Mouse (Mus musculus) adrenal gland, postnatal 10 days (tissue): ENCODE measurements around the gene Apba1. TPM values are rescaled to one million over a fixed set of nuclear protein-coding genes. Genes with fewer than 3 reads are reported as not detected.

ENCODE experiments used
- DNase-seq: peaks from one replicate; pipeline ENCODE4 v3.0.0; 2021; ENCODE audit warnings: mixed read lengths
- long read RNA-seq, 2 experiments: library from polyadenylated mRNA; stranded (forward); transcript quantifications; one replicate each; pipeline ENCODE4 v2.0.0; 2021
- total RNA-seq, 2 experiments: library from RNA; stranded (reverse); gene quantifications; 2 replicates each; pipeline ENCODE4 v1.2.3; 2021

The Apba1 gene
- total RNA-seq = 10 to 100 TPM in 1 of 2 experiments, 1 to 10 TPM in 1; 7.2 to 14.4 TPM
- long read RNA-seq, experiment 1, partial matches to known transcripts = 0 of 3 reads
- long read RNA-seq, experiment 1, other reads (novel, unspliced or antisense) = 3 of 3 reads
- long read RNA-seq, experiment 2, partial matches to known transcripts = 0 of 4 reads
- long read RNA-seq, experiment 2, other reads (novel, unspliced or antisense) = 4 of 4 reads

DNA sequence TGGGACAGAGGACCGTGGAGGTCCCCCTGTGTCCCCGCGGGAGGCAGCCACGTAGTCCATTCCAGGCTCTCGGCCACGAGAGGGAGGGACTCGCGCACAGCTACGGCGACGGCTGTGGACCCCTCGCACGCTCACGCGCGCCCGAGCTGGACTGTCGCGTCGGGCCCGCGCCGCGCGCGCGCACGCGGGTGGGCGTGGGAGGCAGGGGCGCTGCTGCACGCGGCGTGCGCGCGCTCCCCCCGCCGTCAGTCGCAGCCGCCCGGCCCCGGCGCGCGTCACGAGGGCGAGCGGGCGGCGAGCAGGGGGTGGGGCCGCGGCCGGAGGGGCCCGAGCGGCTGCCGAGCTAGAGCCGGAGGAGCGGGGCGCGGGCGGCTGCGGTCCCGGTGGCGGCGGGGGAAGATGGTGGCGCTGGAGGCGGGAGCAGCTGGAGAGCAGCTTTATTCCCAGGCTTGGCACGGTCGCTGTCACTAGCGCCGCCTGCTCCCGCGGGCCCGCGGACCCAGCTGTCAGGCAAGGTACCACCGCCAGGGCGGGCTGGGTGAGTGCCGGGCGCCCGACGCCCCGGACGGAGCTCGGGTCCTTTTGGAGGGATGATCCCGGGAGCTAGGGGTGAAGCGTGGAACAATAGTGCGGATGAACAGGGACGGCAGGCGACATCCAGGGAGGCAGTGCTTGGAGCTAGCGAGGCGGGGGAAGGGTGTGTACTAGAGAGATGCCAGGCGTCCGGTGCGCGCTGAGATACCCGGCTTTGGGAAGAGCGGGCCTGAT, at the start of gene Apba1:
Gene Apba1, plus strand, starts transcription at position 334 of the 768 bp plus-strand sequence.
- DNase-seq = peak; percentile 67

- DNase-seq = no peak
Observed at GRCm38 (mm10) chr19:23746506-23746905, 12.2 kb upstream of the Apba1 start.

- peak; percentile 20 for DNase-seq
Observed at GRCm38 (mm10) chr19:23757011-23757410, 1.7 kb upstream of the Apba1 start.

GRCm38 (mm10) chr19:23757961-23758553, 630 bp upstream of the Apba1 start:
- DNase-seq = peak; percentile 97

GRCm38 (mm10) chr19:23759322-23759945, 747 bp downstream of the Apba1 start:
- DNase-seq = peak; percentile 5

GRCm38 (mm10) chr19:23763371-23763770, 4.7 kb downstream of the Apba1 start:
- DNase-seq = no peak

DNA sequence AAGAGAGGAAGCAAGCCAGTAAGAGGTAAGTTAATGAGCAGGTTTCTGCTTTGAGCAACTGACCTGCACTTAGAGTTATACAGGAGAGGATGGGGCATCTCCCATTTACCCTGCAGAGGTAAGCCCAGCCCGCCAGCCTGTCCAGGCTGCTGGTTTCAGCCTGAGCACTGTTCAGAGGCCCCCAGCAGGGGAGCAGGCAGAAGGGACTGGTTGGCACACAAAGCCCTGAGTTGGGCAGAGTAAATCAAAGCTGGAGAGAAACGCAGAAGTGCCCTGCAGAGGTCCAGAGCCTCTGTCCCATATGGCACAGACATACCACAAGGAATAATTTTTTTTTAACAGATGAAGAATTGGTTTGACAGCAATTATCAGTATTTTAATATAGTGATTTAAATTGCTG, 5.4 kb downstream of the Apba1 start:
- DNase-seq = no peak

GRCm38 (mm10) chr19:23768864-23769263, 10.2 kb downstream of the Apba1 start:
- DNase-seq = no peak

DNA sequence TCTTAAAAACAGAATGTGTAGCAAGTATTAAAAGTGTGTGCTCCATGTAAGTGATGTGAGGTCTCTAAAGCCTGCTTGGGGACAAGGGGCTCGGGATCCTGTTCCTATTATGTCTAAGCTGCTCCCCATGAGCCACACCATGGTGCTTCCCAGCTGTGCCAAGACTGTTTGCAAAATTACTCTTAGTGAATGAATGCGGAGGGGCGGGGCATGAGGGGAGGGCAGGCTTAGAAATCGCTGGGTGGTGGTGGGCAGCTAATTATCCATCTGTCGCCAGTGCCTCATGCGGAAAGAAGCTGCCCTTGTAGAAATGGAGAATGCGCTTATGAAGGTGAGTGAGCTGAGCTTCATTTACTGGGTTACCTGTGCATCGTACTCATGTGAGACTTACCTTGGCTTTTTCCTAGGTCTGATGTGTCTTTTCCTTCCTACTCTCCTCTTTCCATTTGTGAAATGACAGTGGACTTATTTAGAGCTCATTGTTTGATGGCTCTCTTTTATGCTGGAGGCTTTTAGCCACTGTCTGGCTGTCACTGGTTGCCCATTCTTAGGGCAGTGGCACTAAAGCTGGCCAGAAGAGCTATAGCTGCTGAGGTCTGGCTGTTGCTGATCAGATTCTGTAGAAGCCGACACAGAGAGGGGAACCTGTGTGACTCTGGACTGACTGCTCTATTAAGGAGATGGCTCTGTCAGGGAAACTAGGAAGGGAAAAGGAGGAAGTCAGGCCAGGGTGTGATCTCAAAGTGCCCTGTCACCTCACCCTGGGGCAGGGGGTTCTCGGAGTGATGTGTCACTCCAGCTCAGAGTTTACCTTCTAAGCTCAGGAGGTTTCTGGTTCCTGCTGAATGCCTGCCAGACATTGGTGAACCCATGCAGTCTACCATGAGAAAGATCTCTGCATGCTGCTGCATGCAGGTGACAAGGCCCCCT, 12.1 kb downstream of the Apba1 start:
- no peak for DNase-seq

DNA sequence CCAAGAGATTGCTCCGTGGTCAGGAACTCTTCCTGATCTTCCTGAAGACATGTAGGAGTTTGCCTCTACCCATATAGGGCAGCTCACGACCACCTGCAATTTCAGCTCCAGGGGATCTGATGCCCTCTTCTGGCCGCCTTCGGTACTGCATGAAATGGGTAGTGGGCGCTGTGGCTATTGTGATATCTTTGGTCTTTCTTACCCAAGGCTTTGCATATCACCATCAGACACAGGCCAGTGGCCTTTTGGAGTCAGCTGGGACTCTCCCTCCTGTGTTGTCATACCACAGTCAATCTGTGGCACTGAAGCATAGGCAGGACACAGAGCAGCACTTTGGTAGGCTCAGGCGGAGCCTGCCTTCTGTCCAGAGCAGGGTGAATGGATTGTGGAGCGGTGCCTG, 13.3 kb downstream of the Apba1 start:
- peak; percentile 16 for DNase-seq

- DNase-seq = no peak
Observed at GRCm38 (mm10) chr19:23775356-23775755, 16.7 kb downstream of the Apba1 start.

GRCm38 (mm10) chr19:23779130-23779529, 20.4 kb downstream of the Apba1 start:
- DNase-seq = no peak

DNA sequence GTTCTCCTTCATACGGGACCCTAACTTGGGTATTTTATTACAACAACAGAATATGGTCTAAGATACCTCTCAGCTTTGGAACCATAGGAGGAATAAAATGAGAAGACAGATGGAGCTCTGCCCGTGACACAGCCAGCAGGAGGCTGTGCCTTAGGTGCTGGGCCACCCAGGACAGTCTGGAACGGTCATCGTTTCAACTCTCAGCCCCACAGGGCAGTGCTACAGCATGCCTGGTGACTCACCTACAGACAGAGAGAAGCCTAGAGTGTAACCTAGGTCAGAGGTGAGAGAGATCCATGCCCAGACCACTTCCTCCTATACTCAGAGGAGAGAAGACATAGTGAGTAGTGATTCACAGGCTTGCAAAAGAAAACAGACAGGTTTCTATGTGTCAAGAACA, 21.4 kb downstream of the Apba1 start:
- no peak for DNase-seq

GRCm38 (mm10) chr19:23781968-23782367, 23.3 kb downstream of the Apba1 start:
- DNase-seq = no peak

DNA sequence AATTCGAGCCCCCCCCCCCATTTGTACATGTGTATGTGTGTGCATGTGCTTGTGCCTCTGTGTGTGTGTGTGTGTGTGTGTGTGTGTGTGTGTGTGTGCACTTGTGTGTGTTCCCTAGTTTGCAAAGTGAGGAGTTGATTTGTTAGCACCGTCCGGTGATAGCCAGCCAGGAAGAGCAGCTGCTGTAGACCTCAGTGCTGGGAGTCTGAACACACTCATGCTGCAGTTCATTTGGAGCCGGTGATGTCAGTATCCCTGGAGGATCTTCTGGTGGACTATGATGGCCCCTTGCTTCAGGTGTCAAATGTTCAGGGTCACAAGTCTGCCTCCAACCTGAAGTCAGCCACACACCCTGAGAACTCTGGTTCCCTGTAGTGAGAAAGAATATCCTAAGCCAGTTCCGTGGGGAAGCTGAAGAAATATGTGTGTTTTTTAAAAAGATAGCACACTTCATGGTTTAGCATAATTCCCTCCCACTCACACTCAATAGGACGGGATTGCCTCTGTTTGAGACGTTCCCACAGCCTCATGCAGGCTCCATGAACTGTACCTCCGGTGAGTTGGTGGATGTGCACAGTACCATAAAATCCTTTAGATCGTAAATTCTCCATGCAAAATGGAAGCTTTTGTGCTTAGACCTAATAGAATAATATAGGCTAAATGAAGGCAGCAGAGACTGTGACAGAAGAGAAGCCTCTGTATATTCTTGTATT, 29.9 kb downstream of the Apba1 start:
- no peak for DNase-seq

DNA sequence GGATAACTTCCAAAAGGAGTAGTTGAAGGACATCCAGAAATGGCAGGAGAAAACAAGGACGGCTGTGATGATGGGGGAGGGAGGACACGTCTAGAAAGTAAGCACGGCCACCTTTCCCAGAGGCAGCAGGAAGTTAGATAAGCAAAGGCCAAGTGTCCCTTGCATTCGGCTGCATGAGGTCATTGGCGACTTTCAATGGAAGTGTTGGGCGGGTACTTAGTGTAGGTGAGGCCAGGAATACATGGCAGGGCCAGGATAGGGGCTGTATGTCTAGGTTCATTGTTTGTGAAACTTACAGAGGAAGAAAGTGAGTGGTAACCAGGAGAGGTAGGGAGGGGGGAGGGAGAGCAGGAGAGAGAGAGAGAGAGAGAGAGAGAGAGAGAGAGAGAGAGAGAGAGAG, 33.0 kb downstream of the Apba1 start:
- no peak for DNase-seq

DNA sequence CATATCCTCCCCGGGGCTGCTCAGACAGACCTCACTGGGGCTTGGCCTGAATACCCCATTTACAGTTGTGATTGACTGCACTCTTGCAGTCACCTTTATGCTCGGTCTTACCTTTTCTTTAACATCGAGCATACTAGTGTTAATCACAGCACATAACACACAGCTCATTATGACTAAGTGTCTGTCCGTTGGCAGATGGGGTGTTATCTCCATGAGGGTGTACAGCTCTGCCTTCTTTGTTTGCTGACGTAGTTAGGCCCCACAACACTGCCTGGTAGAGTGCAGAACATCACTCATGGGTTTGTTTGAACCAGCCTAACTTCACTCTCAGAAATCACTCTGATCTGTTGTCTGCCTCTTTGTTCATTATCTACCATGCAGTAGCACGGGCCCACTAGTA, 33.9 kb downstream of the Apba1 start:
- no peak for DNase-seq

GRCm38 (mm10) chr19:23794491-23794890, 35.8 kb downstream of the Apba1 start:
- DNase-seq = no peak

DNA sequence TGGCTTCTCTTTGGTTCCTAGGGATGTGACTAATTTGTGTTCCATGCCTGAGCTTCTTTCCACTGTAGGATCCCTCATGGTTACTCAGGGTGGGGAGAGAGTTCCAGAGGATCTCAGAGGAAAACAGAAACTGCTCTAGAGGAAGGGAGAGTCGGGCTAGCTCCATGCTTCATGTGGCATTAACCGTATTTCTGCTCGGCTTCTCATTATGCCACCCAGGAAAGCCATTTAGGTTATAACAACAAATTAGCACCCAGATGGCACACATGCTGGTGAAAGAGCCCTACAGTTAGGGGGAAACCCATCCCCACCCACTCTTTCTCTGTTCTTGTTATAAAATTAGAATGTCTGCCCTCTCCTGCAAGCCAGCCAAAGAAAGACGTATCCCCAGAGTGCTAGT, 36.5 kb downstream of the Apba1 start:
- DNase-seq = no peak

- no peak for DNase-seq
Observed at GRCm38 (mm10) chr19:23801174-23801573, 42.5 kb downstream of the Apba1 start.

- DNase-seq = no peak
Observed at GRCm38 (mm10) chr19:23803221-23803870, 44.7 kb downstream of the Apba1 start.
